Mouse (Mus musculus): ENCODE results near the gene Klhl6. TPM values are rescaled to one million over a fixed set of nuclear protein-coding genes. Genes with fewer than 3 reads are reported as not detected.
"Not testable (repeated sequence)": the region's sequence is repeated elsewhere in the genome, so short reads cannot be mapped to it uniquely, and the experiment has no call there.

Gene Klhl6
- 18.0 and 20.7 TPM in 2 replicates for polyA plus RNA-seq (2015; fragmentation: Nextera tagmentation; extraction: Ambion mirVana)

DNA sequence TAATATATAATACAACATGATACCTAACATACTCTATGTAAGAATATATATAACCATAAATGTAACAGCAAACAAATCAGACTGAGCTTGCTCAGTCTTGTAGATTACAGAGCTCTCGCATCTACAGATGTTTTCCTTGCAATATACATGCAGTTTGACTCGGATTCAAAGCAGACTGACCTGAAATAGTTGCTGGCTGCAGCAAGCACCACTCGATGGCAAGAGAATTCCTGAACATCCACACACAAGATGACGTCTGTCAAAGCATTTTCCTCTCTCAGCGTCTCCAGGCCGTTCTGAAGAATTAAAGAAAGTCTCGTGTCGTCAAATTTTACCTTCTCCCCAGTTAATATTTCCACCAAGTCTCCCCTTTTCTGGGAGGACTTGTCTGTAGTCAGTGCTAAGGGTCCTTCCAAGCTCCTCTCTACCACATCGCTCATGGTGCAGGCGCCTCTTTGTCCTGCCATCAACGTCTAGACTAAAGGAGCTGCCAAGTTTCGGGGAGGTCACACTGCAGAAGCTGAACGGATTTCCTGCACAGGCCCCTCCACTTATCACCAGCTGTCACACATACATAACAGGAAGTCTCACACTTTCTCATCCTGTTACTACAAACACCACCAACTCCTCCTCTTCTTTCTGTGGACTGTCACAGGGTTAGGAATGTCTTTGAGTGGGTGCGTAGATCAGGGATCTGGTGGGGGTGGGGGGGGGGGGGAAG is at the start of gene Klhl6:
Gene Klhl6 (minus strand): TSS at position 501 of the 721 bp plus-strand sequence.
- Histone ChIP-seq H3K27me3 (ENCODE audit: insufficient read depth, low read length) (no peaks in the 10 kb centered on the region), H3K9me3 (ENCODE audit: low read length) (no peaks in the 10 kb centered on the region), H3K36me3 (ENCODE audit: insufficient read depth, low read length) (no peaks in the 10 kb centered on the region), H3K27ac (ENCODE audit: low read length) (peak within 1 kb of the TSS; percentile 82), H3K4me3 (ENCODE audit: low read length) (peak within 1 kb of the TSS; percentile 33), H3K9ac (replicated peaks; ENCODE audit: low read length) (peak within 1 kb of the TSS; percentile 44; the same call in 1 of the 2 replicates), H3K4me2 (replicated peaks; ENCODE audit: low read depth, low read length) (peak within 1 kb of the TSS; percentile 42), H3K4me1 (ENCODE audit: insufficient read depth, low read length) (0 out of 2 replicates have a peak, but pooled peaks cover 6% of the 10 kb centered on the region)
- WGBS: 57% methylated on average over 14 of the region's 14 CpGs
- ATAC-seq (ENCODE audit: low FRiP score, low TSS enrichment): peak; percentile 92

DNA sequence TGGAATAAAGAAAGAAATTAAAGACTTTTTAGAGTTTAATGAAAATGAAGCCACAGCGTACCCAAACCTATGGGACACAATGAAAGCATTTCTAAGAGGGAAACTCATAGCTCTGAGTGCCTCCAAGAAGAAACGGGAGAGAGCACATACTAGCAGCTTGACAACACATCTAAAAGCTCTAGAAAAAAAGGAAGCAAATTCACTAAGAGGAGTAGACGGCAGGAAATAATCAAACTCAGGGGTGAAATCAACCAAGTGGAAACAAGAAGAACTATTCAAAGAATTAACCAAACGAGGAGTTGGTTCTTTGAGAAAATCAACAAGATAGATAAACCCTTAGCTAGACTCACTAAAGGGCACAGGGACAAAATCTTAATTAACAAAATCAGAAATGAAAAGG is 44.4 kb upstream of the Klhl6 start:
- H3K27ac ChIP-seq (ENCODE audit: low read length); H3K4me2 ChIP-seq (replicated peaks; ENCODE audit: low read depth, low read length); H3K36me3 ChIP-seq (ENCODE audit: insufficient read depth, low read length); H3K4me1 ChIP-seq (ENCODE audit: insufficient read depth, low read length); H3K9me3 ChIP-seq (ENCODE audit: low read length); H3K4me3 ChIP-seq (ENCODE audit: low read length); H3K27me3 ChIP-seq (ENCODE audit: insufficient read depth, low read length); ATAC-seq (ENCODE audit: low FRiP score, low TSS enrichment); H3K9ac ChIP-seq (replicated peaks; ENCODE audit: low read length): not testable (repeated sequence)
- 65% methylated on average over 2 of the region's 4 CpGs for WGBS

DNA sequence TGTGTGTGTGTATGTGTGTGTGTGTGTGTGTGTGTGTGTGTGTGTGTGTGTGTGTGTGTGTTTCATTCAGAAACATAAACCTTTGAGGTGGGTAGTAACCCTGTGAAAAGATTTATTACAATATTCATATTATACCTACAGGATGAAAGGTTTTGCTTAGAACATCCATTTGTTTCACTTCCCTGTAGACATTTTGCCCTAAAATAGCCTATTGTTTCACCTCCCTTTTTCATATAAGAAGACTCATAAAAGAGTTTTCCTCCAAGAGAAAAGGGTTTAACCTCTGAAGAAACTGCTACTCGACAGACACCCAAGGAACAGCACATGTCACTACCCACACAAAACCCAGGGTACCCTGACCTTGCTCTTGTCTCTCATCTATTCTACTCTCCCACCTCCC is 40.0 kb upstream of the Klhl6 start:
- Histone ChIP-seq H3K27me3 (ENCODE audit: insufficient read depth, low read length) (no peaks in the 10 kb centered on the region), H3K9me3 (ENCODE audit: low read length) (no peaks in the 10 kb centered on the region), H3K4me2 (replicated peaks; ENCODE audit: low read depth, low read length) (no peak overlapping the region), H3K4me1 (ENCODE audit: insufficient read depth, low read length) (no peaks in the 10 kb centered on the region), H3K4me3 (ENCODE audit: low read length) (no peak overlapping the region), H3K27ac (ENCODE audit: low read length) (no peak overlapping the region), H3K9ac (replicated peaks; ENCODE audit: low read length) (no peak overlapping the region), H3K36me3 (ENCODE audit: insufficient read depth, low read length) (no peaks in the 10 kb centered on the region)
- ATAC-seq (ENCODE audit: low FRiP score, low TSS enrichment): no peak
- 76% methylated on average over 1 of the region's 1 CpGs for WGBS

- Histone ChIP-seq H3K9ac (replicated peaks; ENCODE audit: low read length) (no peak overlapping the region), H3K36me3 (ENCODE audit: insufficient read depth, low read length) (no peaks in the 10 kb centered on the region), H3K4me2 (replicated peaks; ENCODE audit: low read depth, low read length) (no peak overlapping the region), H3K4me3 (ENCODE audit: low read length) (no peak overlapping the region), H3K9me3 (ENCODE audit: low read length) (no peaks in the 10 kb centered on the region), H3K4me1 (ENCODE audit: insufficient read depth, low read length) (no peaks in the 10 kb centered on the region), H3K27me3 (ENCODE audit: insufficient read depth, low read length) (no peaks in the 10 kb centered on the region), H3K27ac (ENCODE audit: low read length) (no peak overlapping the region)
- 53% methylated on average over 2 of the region's 2 CpGs for WGBS
- no peak for ATAC-seq (ENCODE audit: low FRiP score, low TSS enrichment)
These were observed 39.0 kb upstream of the Klhl6 start for GRCm38 (mm10) chr16:20021848-20022247.

- no peak overlapping the region for H3K27ac ChIP-seq (ENCODE audit: low read length)
- no peaks in the 10 kb centered on the region for H3K36me3 ChIP-seq (ENCODE audit: insufficient read depth, low read length)
- H3K9ac ChIP-seq (replicated peaks; ENCODE audit: low read length): no peak overlapping the region
- no peak overlapping the region for H3K4me3 ChIP-seq (ENCODE audit: low read length)
- no peak for ATAC-seq (ENCODE audit: low FRiP score, low TSS enrichment)
- H3K4me1 ChIP-seq (ENCODE audit: insufficient read depth, low read length): no peaks in the 10 kb centered on the region
- H3K9me3 ChIP-seq (ENCODE audit: low read length): no peaks in the 10 kb centered on the region
- no peak overlapping the region for H3K4me2 ChIP-seq (replicated peaks; ENCODE audit: low read depth, low read length)
- H3K27me3 ChIP-seq (ENCODE audit: insufficient read depth, low read length): no peaks in the 10 kb centered on the region
These were observed 29.8 kb upstream of the Klhl6 start for GRCm38 (mm10) chr16:20012647-20013046.

- WGBS: 67% methylated on average over 1 of the region's 1 CpGs
- Histone ChIP-seq H3K9ac (replicated peaks; ENCODE audit: low read length) (no peak overlapping the region), H3K4me2 (replicated peaks; ENCODE audit: low read depth, low read length) (no peak overlapping the region), H3K36me3 (ENCODE audit: insufficient read depth, low read length) (no peaks in the 10 kb centered on the region), H3K27ac (ENCODE audit: low read length) (no peak overlapping the region), H3K4me3 (ENCODE audit: low read length) (no peak overlapping the region), H3K9me3 (ENCODE audit: low read length) (no peaks in the 10 kb centered on the region), H3K4me1 (ENCODE audit: insufficient read depth, low read length) (no peaks in the 10 kb centered on the region), H3K27me3 (ENCODE audit: insufficient read depth, low read length) (no peaks in the 10 kb centered on the region)
- no peak for ATAC-seq (ENCODE audit: low FRiP score, low TSS enrichment)
These were observed 23.2 kb upstream of the Klhl6 start for GRCm38 (mm10) chr16:20006066-20006465.

GRCm38 (mm10) chr16:20000286-20000685 is 17.4 kb upstream of the Klhl6 start:
- H3K27ac ChIP-seq (ENCODE audit: low read length); ATAC-seq (ENCODE audit: low FRiP score, low TSS enrichment); H3K9me3 ChIP-seq (ENCODE audit: low read length); H3K4me1 ChIP-seq (ENCODE audit: insufficient read depth, low read length); H3K36me3 ChIP-seq (ENCODE audit: insufficient read depth, low read length); H3K4me3 ChIP-seq (ENCODE audit: low read length); H3K4me2 ChIP-seq (replicated peaks; ENCODE audit: low read depth, low read length); H3K9ac ChIP-seq (replicated peaks; ENCODE audit: low read length); H3K27me3 ChIP-seq (ENCODE audit: insufficient read depth, low read length): not testable (repeated sequence)
- WGBS: 93% methylated on average over 8 of the region's 8 CpGs

DNA sequence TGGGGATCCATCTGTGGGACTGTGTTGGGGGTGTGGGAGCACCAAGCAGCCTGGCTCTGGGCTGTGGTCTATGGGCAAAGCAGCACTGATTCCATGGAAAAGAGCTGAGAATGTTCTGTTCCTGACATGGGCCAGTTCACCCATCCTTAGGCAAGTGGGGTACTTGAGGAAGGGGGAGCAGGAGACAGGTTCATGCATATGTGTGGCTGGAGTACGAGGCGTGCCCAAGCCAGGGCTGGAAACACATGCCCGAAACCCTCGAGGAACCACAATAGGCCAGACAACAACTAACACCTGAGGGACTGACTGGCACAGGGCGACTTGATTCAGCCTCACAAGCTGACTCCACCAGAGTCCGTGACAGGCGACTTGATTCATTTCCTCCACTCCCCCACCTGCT is 14.8 kb upstream of the Klhl6 start:
- H3K27me3 ChIP-seq (ENCODE audit: insufficient read depth, low read length): no peaks in the 10 kb centered on the region
- WGBS: 78% methylated on average over 7 of the region's 7 CpGs
- H3K9ac ChIP-seq (replicated peaks; ENCODE audit: low read length): no peak overlapping the region
- no peak for ATAC-seq (ENCODE audit: low FRiP score, low TSS enrichment)
- no peak overlapping the region for H3K27ac ChIP-seq (ENCODE audit: low read length)
- no peak overlapping the region for H3K4me2 ChIP-seq (replicated peaks; ENCODE audit: low read depth, low read length)
- H3K36me3 ChIP-seq (ENCODE audit: insufficient read depth, low read length): no peaks in the 10 kb centered on the region
- no peaks in the 10 kb centered on the region for H3K9me3 ChIP-seq (ENCODE audit: low read length)
- no peak overlapping the region for H3K4me3 ChIP-seq (ENCODE audit: low read length)
- H3K4me1 ChIP-seq (ENCODE audit: insufficient read depth, low read length): no peaks in the 10 kb centered on the region

- not testable (repeated sequence) for ATAC-seq (ENCODE audit: low FRiP score, low TSS enrichment); H3K27me3 ChIP-seq (ENCODE audit: insufficient read depth, low read length); H3K4me3 ChIP-seq (ENCODE audit: low read length); H3K4me2 ChIP-seq (replicated peaks; ENCODE audit: low read depth, low read length); H3K36me3 ChIP-seq (ENCODE audit: insufficient read depth, low read length); H3K27ac ChIP-seq (ENCODE audit: low read length); H3K9me3 ChIP-seq (ENCODE audit: low read length); H3K9ac ChIP-seq (replicated peaks; ENCODE audit: low read length); H3K4me1 ChIP-seq (ENCODE audit: insufficient read depth, low read length)
- WGBS: 23% methylated on average over 6 of the region's 6 CpGs
These were observed 14.1 kb upstream of the Klhl6 start for GRCm38 (mm10) chr16:19996913-19997312.

- Histone ChIP-seq H3K9me3 (ENCODE audit: low read length) (no peaks in the 10 kb centered on the region), H3K4me3 (ENCODE audit: low read length) (no peak overlapping the region), H3K4me1 (ENCODE audit: insufficient read depth, low read length) (no peaks in the 10 kb centered on the region), H3K4me2 (replicated peaks; ENCODE audit: low read depth, low read length) (no peak overlapping the region), H3K27ac (ENCODE audit: low read length) (no peak overlapping the region), H3K9ac (replicated peaks; ENCODE audit: low read length) (no peak overlapping the region), H3K27me3 (ENCODE audit: insufficient read depth, low read length) (no peaks in the 10 kb centered on the region), H3K36me3 (ENCODE audit: insufficient read depth, low read length) (no peaks in the 10 kb centered on the region)
- no peak for ATAC-seq (ENCODE audit: low FRiP score, low TSS enrichment)
These were observed 13.0 kb upstream of the Klhl6 start for GRCm38 (mm10) chr16:19995818-19996217.

All from kidney, embryonic 16.5 days (tissue).